Mouse (Mus musculus): ENCODE results near the gene Lhfpl1. TPM values are rescaled to one million over a fixed set of nuclear protein-coding genes. Genes with fewer than 3 reads are reported as not detected.
"Not testable (repeated sequence)": the region's sequence is repeated elsewhere in the genome, so short reads cannot be mapped to it uniquely, and the experiment has no call there.

Gene Lhfpl1
- polyA plus RNA-seq (2014; fragmentation: Nextera tagmentation; extraction: Ambion mirVana), result 0.37 TPM in 1 of 2 replicates, not detected in the other

GRCm38 (mm10) chrX:145348377-145349203 lies at the start of gene Lhfpl1:
Lhfpl1 (minus strand) TSS chrX:145349089.
- Histone ChIP-seq H3K4me1 (replicated peaks; ENCODE audit: control insufficient read depth, insufficient read depth, low read length) (no peaks in the 10 kb centered on the region), H3K4me3 (replicated peaks; ENCODE audit: low read length) (no peak within 1 kb of the TSS), H3K4me2 (replicated peaks) (no peak within 1 kb of the TSS), H3K27ac (no peak within 1 kb of the TSS), H3K36me3 (replicated peaks; ENCODE audit: control insufficient read depth, insufficient read depth) (no peaks in the 10 kb centered on the region), H3K9me3 (ENCODE audit: control insufficient read depth, low read length) (no peaks in the 10 kb centered on the region), H3K27me3 (ENCODE audit: control insufficient read depth, insufficient read depth, low read length) (no peaks in the 10 kb centered on the region), H3K9ac (no peak within 1 kb of the TSS)
- 51% methylated on average over 7 of the region's 7 CpGs for WGBS
- DNase-seq (ENCODE audit: low spot score) (no peak), ATAC-seq (ENCODE audit: low FRiP score) (no peak)

DNA sequence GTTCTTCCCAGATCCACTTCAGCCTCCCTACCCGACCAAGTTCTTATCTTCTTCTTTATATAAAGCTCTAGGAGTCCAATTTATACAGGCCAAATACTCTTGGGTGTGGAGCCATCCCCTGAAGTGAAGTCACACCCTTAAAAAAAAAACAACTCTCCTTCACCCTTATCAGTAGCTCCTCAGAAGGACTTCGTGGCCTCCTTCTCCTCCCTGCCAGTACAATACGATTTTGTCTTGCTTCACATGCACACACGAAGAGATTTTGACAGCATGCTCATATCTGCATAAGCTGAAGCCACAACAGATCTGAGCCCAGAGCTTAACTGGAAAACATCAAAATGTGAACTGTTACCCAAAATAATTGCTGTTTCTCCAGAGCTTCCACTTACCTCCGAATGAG lies 22.9 kb upstream of the Lhfpl1 start:
- H3K27me3 ChIP-seq (ENCODE audit: control insufficient read depth, insufficient read depth, low read length), result no peaks in the 10 kb centered on the region
- no peak for DNase-seq (ENCODE audit: low spot score)
- H3K4me2 ChIP-seq (replicated peaks), result no peak overlapping the region
- no peak overlapping the region for H3K4me3 ChIP-seq (replicated peaks; ENCODE audit: low read length)
- no peaks in the 10 kb centered on the region for H3K4me1 ChIP-seq (replicated peaks; ENCODE audit: control insufficient read depth, insufficient read depth, low read length)
- no peak overlapping the region for H3K9ac ChIP-seq
- no peak for ATAC-seq (ENCODE audit: low FRiP score)
- 77% methylated on average over 5 of the region's 5 CpGs for WGBS
- no peak overlapping the region for H3K27ac ChIP-seq
- H3K36me3 ChIP-seq (replicated peaks; ENCODE audit: control insufficient read depth, insufficient read depth), result no peaks in the 10 kb centered on the region
- H3K9me3 ChIP-seq (ENCODE audit: control insufficient read depth, low read length), result no peaks in the 10 kb centered on the region

GRCm38 (mm10) chrX:145362527-145362926 lies 13.6 kb upstream of the Lhfpl1 start:
- Histone ChIP-seq H3K4me2 (replicated peaks) (no peak overlapping the region), H3K36me3 (replicated peaks; ENCODE audit: control insufficient read depth, insufficient read depth) (no peaks in the 10 kb centered on the region), H3K27ac (no peak overlapping the region), H3K4me3 (replicated peaks; ENCODE audit: low read length) (no peak overlapping the region), H3K9me3 (ENCODE audit: control insufficient read depth, low read length) (no peaks in the 10 kb centered on the region), H3K9ac (no peak overlapping the region), H3K27me3 (ENCODE audit: control insufficient read depth, insufficient read depth, low read length) (no peaks in the 10 kb centered on the region), H3K4me1 (replicated peaks; ENCODE audit: control insufficient read depth, insufficient read depth, low read length) (no peaks in the 10 kb centered on the region)
- DNase-seq (ENCODE audit: low spot score), result no peak
- WGBS, result 87% methylated on average over 4 of the region's 4 CpGs
- ATAC-seq (ENCODE audit: low FRiP score), result no peak

- Histone ChIP-seq H3K4me1 (replicated peaks; ENCODE audit: control insufficient read depth, insufficient read depth, low read length) (no peaks in the 10 kb centered on the region), H3K4me3 (replicated peaks; ENCODE audit: low read length) (no peak overlapping the region), H3K9ac (no peak overlapping the region), H3K36me3 (replicated peaks; ENCODE audit: control insufficient read depth, insufficient read depth) (no peaks in the 10 kb centered on the region), H3K9me3 (ENCODE audit: control insufficient read depth, low read length) (no peaks in the 10 kb centered on the region), H3K27ac (no peak overlapping the region), H3K4me2 (replicated peaks) (no peak overlapping the region), H3K27me3 (ENCODE audit: control insufficient read depth, insufficient read depth, low read length) (no peaks in the 10 kb centered on the region)
- WGBS, result 89% methylated on average over 2 of the region's 2 CpGs
- DNase-seq (ENCODE audit: low spot score) (no peak), ATAC-seq (ENCODE audit: low FRiP score) (no peak)
Measured at GRCm38 (mm10) chrX:145342402-145342801, 6.5 kb downstream of the Lhfpl1 start.

DNA sequence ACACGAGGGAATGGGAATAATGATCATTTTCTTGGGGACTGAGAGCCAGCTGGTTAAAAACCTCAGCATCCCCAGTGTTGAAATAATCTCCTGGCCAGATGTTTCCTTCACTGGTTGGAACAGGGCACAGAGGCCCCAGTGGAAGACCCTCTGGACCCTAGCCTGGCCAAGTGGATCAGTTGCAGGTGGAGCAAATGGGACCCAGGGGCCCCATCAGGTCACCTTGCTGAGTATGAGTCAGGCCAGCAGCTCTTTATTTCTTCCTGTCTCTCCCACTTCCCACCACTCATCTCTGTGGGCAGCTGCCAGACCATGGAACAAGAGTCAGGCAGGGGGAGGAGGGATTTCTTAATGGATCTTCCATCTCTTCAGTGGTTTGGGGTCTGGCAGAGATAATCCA lies 12.7 kb downstream of the Lhfpl1 start:
- ATAC-seq (ENCODE audit: low FRiP score) (no peak), DNase-seq (ENCODE audit: low spot score) (no peak)
- H3K4me1 ChIP-seq (replicated peaks; ENCODE audit: control insufficient read depth, insufficient read depth, low read length), result no peaks in the 10 kb centered on the region

GRCm38 (mm10) chrX:145308555-145308954 lies 40.3 kb downstream of the Lhfpl1 start:
- 83% methylated on average over 1 of the region's 1 CpGs for WGBS

More for the DNA sequence above, 12.7 kb downstream of the Lhfpl1 start:
- Histone ChIP-seq H3K4me2 (replicated peaks) (no peak overlapping the region), H3K9me3 (ENCODE audit: control insufficient read depth, low read length) (no peaks in the 10 kb centered on the region), H3K9ac (no peak overlapping the region), H3K36me3 (replicated peaks; ENCODE audit: control insufficient read depth, insufficient read depth) (no peaks in the 10 kb centered on the region), H3K27me3 (ENCODE audit: control insufficient read depth, insufficient read depth, low read length) (no peaks in the 10 kb centered on the region), H3K4me3 (replicated peaks; ENCODE audit: low read length) (no peak overlapping the region), H3K27ac (no peak overlapping the region)
- 70% methylated on average over 1 of the region's 1 CpGs for WGBS

DNA sequence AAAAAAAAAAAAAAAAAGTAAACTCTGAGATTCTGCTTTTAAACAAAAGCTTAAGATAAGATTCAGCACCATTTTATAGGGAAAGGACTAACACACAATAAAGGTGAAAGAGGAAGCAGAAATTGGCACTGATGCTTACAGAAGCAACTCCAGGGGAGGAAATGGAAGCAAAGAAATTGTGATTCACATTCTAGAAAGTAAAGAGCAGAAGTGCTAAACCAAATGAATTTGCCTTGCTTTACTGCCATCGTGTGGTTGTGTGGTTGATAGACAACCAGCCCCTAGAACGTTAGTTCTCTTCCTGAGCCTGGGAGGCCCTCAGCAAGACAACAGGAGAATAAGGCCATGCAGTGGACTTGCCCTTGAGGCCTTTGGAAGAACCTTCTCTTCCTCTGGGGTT lies 41.7 kb downstream of the Lhfpl1 start:
- ATAC-seq (ENCODE audit: low FRiP score), result no peak
- Histone ChIP-seq H3K27ac (no peak overlapping the region), H3K4me3 (replicated peaks; ENCODE audit: low read length) (no peak overlapping the region), H3K27me3 (ENCODE audit: control insufficient read depth, insufficient read depth, low read length) (no peaks in the 10 kb centered on the region), H3K4me1 (replicated peaks; ENCODE audit: control insufficient read depth, insufficient read depth, low read length) (no peaks in the 10 kb centered on the region), H3K9ac (no peak overlapping the region), H3K9me3 (ENCODE audit: control insufficient read depth, low read length) (no peaks in the 10 kb centered on the region), H3K36me3 (replicated peaks; ENCODE audit: control insufficient read depth, insufficient read depth) (no peaks in the 10 kb centered on the region), H3K4me2 (replicated peaks) (no peak overlapping the region)
- 8% methylated on average over 2 of the region's 2 CpGs for WGBS
- peak; percentile 77 for DNase-seq (ENCODE audit: low spot score)

More at GRCm38 (mm10) chrX:145308555-145308954, 40.3 kb downstream of the Lhfpl1 start:
- no peaks in the 10 kb centered on the region for H3K9me3 ChIP-seq (ENCODE audit: control insufficient read depth, low read length)
- H3K4me2 ChIP-seq (replicated peaks), result no peak overlapping the region
- no peak overlapping the region for H3K27ac ChIP-seq
- no peak overlapping the region for H3K9ac ChIP-seq
- DNase-seq (ENCODE audit: low spot score) (no peak), ATAC-seq (ENCODE audit: low FRiP score) (no peak)
- no peak overlapping the region for H3K4me3 ChIP-seq (replicated peaks; ENCODE audit: low read length)
- H3K4me1 ChIP-seq (replicated peaks; ENCODE audit: control insufficient read depth, insufficient read depth, low read length), result no peaks in the 10 kb centered on the region
- H3K27me3 ChIP-seq (ENCODE audit: control insufficient read depth, insufficient read depth, low read length), result no peaks in the 10 kb centered on the region
- H3K36me3 ChIP-seq (replicated peaks; ENCODE audit: control insufficient read depth, insufficient read depth), result no peaks in the 10 kb centered on the region

GRCm38 (mm10) chrX:145300232-145300631 lies 48.7 kb downstream of the Lhfpl1 start:
- not testable (repeated sequence) for H3K4me1 ChIP-seq (replicated peaks; ENCODE audit: control insufficient read depth, insufficient read depth, low read length); H3K36me3 ChIP-seq (replicated peaks; ENCODE audit: control insufficient read depth, insufficient read depth); H3K27ac ChIP-seq; H3K4me2 ChIP-seq (replicated peaks); H3K9ac ChIP-seq; DNase-seq (ENCODE audit: low spot score); H3K9me3 ChIP-seq (ENCODE audit: control insufficient read depth, low read length); ATAC-seq (ENCODE audit: low FRiP score); H3K27me3 ChIP-seq (ENCODE audit: control insufficient read depth, insufficient read depth, low read length); H3K4me3 ChIP-seq (replicated peaks; ENCODE audit: low read length)

DNA sequence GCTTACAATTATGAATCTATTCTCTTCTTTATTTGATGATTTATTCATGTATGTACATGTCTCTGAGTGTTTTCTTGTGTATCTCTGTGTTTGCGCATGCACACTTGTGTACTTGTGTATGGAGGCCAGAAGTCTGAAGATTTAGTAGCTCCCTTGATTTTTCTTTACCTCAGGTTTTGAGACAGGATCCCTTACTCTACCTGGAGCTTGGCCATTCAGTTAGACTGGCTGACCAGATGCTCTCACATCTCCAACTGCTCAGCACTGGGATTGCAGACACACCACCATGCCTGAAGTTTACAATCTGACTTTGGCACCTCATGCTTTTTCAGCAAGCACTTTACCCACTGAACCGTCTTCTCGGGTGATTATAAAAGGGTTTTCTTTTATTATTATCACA lies 76.7 kb downstream of the Lhfpl1 start:
- DNase-seq (ENCODE audit: low spot score), result no peak

More for the DNA sequence above, 76.7 kb downstream of the Lhfpl1 start:
- H3K4me3 ChIP-seq (replicated peaks; ENCODE audit: low read length), result no peak overlapping the region
- no peaks in the 10 kb centered on the region for H3K9me3 ChIP-seq (ENCODE audit: control insufficient read depth, low read length)
- ATAC-seq (ENCODE audit: low FRiP score), result no peak
- H3K9ac ChIP-seq, result no peak overlapping the region
- H3K27ac ChIP-seq, result no peak overlapping the region
- no peak overlapping the region for H3K4me2 ChIP-seq (replicated peaks)
- H3K36me3 ChIP-seq (replicated peaks; ENCODE audit: control insufficient read depth, insufficient read depth), result no peaks in the 10 kb centered on the region
- WGBS, result 75% methylated on average over 3 of the region's 3 CpGs
- H3K27me3 ChIP-seq (ENCODE audit: control insufficient read depth, insufficient read depth, low read length), result no peaks in the 10 kb centered on the region
- no peaks in the 10 kb centered on the region for H3K4me1 ChIP-seq (replicated peaks; ENCODE audit: control insufficient read depth, insufficient read depth, low read length)

All from hindbrain, embryonic 14.5 days (tissue).